Mouse (Mus musculus): ENCODE data around the gene Spink8. TPM values are rescaled to one million over a fixed set of nuclear protein-coding genes. Genes with fewer than 3 reads are reported as not detected.

The Spink8 gene
- polyA plus RNA-seq (2014; fragmentation: Illumina TruSeq; extraction: RNeasy Lipid Tissue Mini Kit (QIAGEN cat#74804); ENCODE audit: low replicate concordance), result not detected

GRCm38 (mm10) chr9:109811980-109812379, at the start of gene Spink8:
Gene Spink8 (plus strand): TSS chr9:109812280.

DNA sequence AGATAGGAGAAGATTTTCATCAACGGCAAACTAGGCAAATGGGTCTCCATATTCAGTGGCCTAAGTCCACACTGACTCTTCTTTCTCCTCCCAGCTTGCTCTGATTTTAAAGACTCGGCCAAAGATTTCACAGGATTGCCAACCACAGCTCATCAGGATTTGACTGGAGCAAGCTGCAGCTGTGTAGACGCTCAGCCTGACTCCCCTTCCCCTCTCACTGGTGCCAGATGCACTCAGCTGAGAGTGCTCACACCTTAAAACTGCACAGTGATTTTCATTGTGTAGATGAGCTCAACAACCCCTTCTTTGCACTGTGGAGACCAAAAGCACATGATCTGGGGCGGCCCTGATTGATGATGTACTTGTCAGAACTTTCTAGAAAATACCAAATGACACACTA, 21.5 kb upstream of the Spink8 start, which contains the start of gene Fbxw27:
Gene Fbxw27, minus strand, starts transcription at position 101 of the 400 bp plus-strand sequence.

DNA sequence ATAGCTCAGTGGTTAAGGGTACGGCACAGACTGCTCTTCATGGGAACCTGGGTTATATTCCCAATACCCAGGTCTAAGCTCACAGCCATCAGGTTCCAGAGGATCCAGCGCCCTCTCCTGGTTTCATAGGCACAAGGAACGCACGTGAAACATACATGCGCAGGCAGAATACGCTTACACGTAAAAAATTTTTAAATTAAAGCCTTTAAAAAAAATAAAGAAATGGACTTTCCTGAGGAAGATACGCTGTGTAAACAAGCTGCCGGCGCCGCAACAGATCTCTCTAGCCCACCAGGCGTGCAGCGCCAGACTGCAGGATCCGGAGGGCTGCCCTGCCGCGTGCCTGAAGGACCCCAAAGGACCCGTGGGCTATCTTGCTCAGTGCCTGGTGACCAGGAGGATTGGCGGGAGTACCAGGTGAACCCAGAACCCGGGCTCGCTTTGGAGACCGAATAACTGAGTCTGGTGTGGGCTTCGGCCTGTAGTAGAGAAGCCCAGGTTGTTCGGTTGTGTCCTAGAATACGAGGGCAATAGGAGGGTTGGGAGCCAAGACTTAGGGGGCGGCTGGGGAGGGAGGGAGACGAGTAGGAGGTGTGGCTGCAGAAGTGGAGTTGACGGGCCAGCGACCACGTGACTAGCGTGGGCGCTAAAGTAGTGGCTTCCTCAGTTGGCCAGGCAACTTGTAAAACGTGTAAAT, 20.5 kb downstream of the Spink8 start, which contains the start of gene Nme6:
Gene Nme6, plus strand, starts transcription at position 359 of the 697 bp plus-strand sequence.

GRCm38 (mm10) chr9:109849312-109849758, 37.3 kb downstream of the Spink8 start, which contains the start of gene Camp:
Gene Camp (minus strand): TSS chr9:109849617.

GRCm38 (mm10) chr9:109874797-109875691, 63.0 kb downstream of the Spink8 start, which contains the start of gene Cdc25a:
Gene Cdc25a (plus strand): TSS chr9:109875579.

Other genes with a start within 250 kb of the Spink8 start
- gene Fbxw15, start 244.0 kb upstream of the Spink8 start, polyA plus RNA-seq (2014; fragmentation: Illumina TruSeq; extraction: RNeasy Lipid Tissue Mini Kit (QIAGEN cat#74804); ENCODE audit: low replicate concordance), result 0.33 TPM
- not detected for gene Fbxw24, start 186.2 kb upstream of the Spink8 start, polyA plus RNA-seq (2014; fragmentation: Illumina TruSeq; extraction: RNeasy Lipid Tissue Mini Kit (QIAGEN cat#74804); ENCODE audit: low replicate concordance)
- gene Fbxw25, start 147.6 kb upstream of the Spink8 start, polyA plus RNA-seq (2014; fragmentation: Illumina TruSeq; extraction: RNeasy Lipid Tissue Mini Kit (QIAGEN cat#74804); ENCODE audit: low replicate concordance), result not detected
- gene Fbxw18, start 109.6 kb upstream of the Spink8 start, polyA plus RNA-seq (2014; fragmentation: Illumina TruSeq; extraction: RNeasy Lipid Tissue Mini Kit (QIAGEN cat#74804); ENCODE audit: low replicate concordance), result not detected
- gene Fbxw26, start 66.2 kb upstream of the Spink8 start, polyA plus RNA-seq (2014; fragmentation: Illumina TruSeq; extraction: RNeasy Lipid Tissue Mini Kit (QIAGEN cat#74804); ENCODE audit: low replicate concordance), result not detected
- gene Fbxw27, start 21.6 kb upstream of the Spink8 start, polyA plus RNA-seq (2014; fragmentation: Illumina TruSeq; extraction: RNeasy Lipid Tissue Mini Kit (QIAGEN cat#74804); ENCODE audit: low replicate concordance), result not detected
- gene Nme6, start 20.5 kb downstream of the Spink8 start, polyA plus RNA-seq (2014; fragmentation: Illumina TruSeq; extraction: RNeasy Lipid Tissue Mini Kit (QIAGEN cat#74804); ENCODE audit: low replicate concordance), result 1.6 TPM
- not detected for gene Camp, start 37.3 kb downstream of the Spink8 start, polyA plus RNA-seq (2014; fragmentation: Illumina TruSeq; extraction: RNeasy Lipid Tissue Mini Kit (QIAGEN cat#74804); ENCODE audit: low replicate concordance)
- 54.8 TPM for gene Cdc25a, start 63.3 kb downstream of the Spink8 start, polyA plus RNA-seq (2014; fragmentation: Illumina TruSeq; extraction: RNeasy Lipid Tissue Mini Kit (QIAGEN cat#74804); ENCODE audit: low replicate concordance)
- gene Map4, start 119.2 kb downstream of the Spink8 start, polyA plus RNA-seq (2014; fragmentation: Illumina TruSeq; extraction: RNeasy Lipid Tissue Mini Kit (QIAGEN cat#74804); ENCODE audit: low replicate concordance), result 18.3 TPM